Mouse (Mus musculus) liver, embryonic 18 days (tissue): ENCODE results near the gene Rsl1. TPM values are rescaled to one million over a fixed set of nuclear protein-coding genes. Genes with fewer than 3 reads are reported as not detected.

Experiments
- polyA plus RNA-seq: library from polyadenylated mRNA; depleted of rRNA; stranded (reverse); fragments of >200 nt; gene quantifications from 2 replicates; pipeline ENCODE4 v1.2.3, GENCODE M21; 2012; rRNA removed

Rsl1 gene
- 1.4 and 1.8 TPM in 2 replicates for polyA plus RNA-seq

DNA sequence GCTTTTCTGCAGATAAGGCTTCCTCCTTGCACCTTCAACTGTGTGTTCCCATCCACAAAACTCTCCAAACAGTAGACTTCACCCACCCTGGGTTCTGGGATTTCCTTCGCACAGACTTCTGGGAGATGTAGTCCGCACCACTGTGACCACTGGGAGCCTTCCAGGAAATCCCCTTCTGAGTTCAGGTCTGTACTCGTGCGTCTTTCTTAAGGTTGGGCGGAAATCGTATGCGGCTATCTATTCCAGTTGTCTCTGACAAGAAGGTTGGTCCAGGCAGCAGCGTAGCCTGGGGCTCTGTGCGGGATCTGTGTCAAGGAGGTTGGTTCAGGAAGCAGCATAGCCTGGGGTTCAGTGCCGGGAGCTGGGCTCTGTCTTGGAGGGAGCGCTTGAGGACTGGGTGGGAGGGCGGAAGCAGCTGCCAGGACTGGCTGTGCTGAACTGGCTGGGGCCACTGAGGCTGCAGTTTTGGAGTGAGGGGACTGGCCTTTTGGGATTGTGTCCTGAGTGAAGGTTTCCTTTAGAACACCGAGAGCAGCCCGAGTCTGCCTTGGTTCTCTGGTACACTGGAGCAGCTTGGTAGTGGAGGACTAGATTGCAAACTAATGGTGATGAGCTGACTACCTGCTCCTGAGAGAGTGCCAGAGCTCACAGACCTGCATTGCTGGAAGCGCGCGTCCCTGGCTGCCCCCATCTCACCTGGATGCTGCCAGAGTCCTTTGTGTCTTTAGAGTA is at the start of gene Rsl1:
Gene Rsl1, plus strand, starts transcription at position 192 of the 732 bp plus-strand sequence.

DNA sequence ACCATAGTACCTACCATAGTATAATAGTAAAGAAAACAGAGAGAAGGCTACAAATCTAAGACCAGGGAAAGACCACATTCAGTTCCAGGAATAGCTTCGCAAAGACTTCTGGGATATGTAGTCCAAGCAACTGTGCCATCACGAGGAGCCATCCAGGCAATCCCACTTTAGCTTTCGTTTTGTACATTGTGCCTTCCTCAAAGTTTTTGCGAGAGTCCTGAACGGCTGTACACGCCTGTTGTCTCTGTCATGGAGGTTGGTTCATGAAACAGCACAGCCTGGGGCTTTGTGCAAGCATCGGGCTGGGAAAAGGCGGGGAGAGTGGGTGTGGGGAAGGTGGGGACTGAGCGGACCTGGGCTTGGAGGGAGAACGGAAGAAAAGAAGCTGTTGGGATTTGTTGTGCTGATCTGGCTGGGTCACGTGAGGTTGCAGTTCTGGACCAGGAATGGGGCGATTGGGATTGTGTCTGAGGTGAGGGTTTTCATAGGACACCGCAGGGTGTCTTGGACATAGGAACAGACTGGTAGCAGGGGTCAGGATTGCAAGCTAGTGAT is 21.4 kb downstream of the Rsl1 start, which contains the start of gene Zfp455:
Gene Zfp455, plus strand, starts transcription at position 167 of the 555 bp plus-strand sequence.

Other genes starting within 250 kb of the Rsl1 start
- 0.22 and 0.35 TPM in 2 replicates for gene Zfp712, start 112.0 kb upstream of the Rsl1 start, polyA plus RNA-seq
- gene Zfp708, start 75.2 kb upstream of the Rsl1 start, polyA plus RNA-seq, result 0.66 and 0.71 TPM in 2 replicates
- gene Gm28557, start 64.6 kb upstream of the Rsl1 start, polyA plus RNA-seq, result 3.2 and 3.5 TPM in 2 replicates
- gene Rslcan18, start 56.9 kb upstream of the Rsl1 start, polyA plus RNA-seq, result 0.26 and 0.28 TPM in 2 replicates
- gene Zfp759, start 51.5 kb upstream of the Rsl1 start, polyA plus RNA-seq, result 0.35 and 0.36 TPM in 2 replicates
- 0.34 and 0.38 TPM in 2 replicates for gene Zfp455, start 21.3 kb downstream of the Rsl1 start, polyA plus RNA-seq
- gene Zfp458, start 105.3 kb downstream of the Rsl1 start, polyA plus RNA-seq, result 0.54 and 0.60 TPM in 2 replicates
- 0.55 and 0.75 TPM in 2 replicates for gene Zfp457, start 133.3 kb downstream of the Rsl1 start, polyA plus RNA-seq
- 1.3 and 1.4 TPM in 2 replicates for gene Zfp595, start 159.4 kb downstream of the Rsl1 start, polyA plus RNA-seq
- gene Gm28044, start 187.4 kb downstream of the Rsl1 start, polyA plus RNA-seq, result not detected in 2 replicates
- gene Zfp953, start 187.4 kb downstream of the Rsl1 start, polyA plus RNA-seq, result 0.58 and 0.60 TPM in 2 replicates
- 0.16 and 0.17 TPM in 2 replicates for gene Gm28041, start 202.6 kb downstream of the Rsl1 start, polyA plus RNA-seq
- gene Zfp456, start 202.6 kb downstream of the Rsl1 start, polyA plus RNA-seq, result 0.26 and 0.30 TPM in 2 replicates
- gene Zfp429, start 226.6 kb downstream of the Rsl1 start, polyA plus RNA-seq, result 2.3 and 2.5 TPM in 2 replicates
- 0.05 and 0.18 TPM in 2 replicates for gene Zfp459, start 248.2 kb downstream of the Rsl1 start, polyA plus RNA-seq